Mouse (Mus musculus): Measurements from ENCODE around the gene Irgm1.

DNA sequence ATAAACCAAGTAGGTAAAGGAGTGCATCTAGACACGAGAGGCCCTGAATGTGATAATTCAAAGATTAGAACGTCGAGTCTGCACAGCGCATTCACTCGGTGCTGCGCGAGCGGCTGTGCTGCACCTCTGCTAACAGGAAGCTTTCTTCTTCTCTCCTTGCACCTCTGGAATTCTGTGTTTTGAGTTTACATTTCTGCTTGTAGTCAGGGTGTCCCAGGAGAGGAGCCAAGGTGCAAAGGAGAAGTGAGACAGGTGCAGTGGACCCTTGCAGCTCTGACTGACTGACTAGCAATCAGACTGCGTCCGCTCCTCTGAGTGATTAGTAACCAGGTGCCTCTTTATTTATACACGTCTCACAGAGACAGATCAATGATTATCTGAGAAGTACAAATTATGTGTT is 28.3 kb downstream of the Irgm1 start:
- no peak for TF ChIP-seq CTCF (IDR thresholded peaks at IDR 0.05; ENCODE audit: extremely low read depth, insufficient read length, insufficient replicate concordance, low read depth, low read length)
- no peak for TF ChIP-seq POLR2A (IDR thresholded peaks at IDR 0.05; ENCODE audit: low read depth, low read length)
